Mouse (Mus musculus) limb, embryonic 14.5 days (tissue): Measurements from ENCODE around the gene Kif26b. TPM values are rescaled to one million over a fixed set of nuclear protein-coding genes. Genes with fewer than 3 reads are reported as not detected.

ENCODE experiments used
- ATAC-seq: fragments of 200-750 bp; cut with Nextera tagmentation; 2 replicates; pipeline ENCODE4 v1.8.0; 2017; ENCODE audit warnings: low read depth, moderate number of reproducible peaks, moderate TSS enrichment; ENCODE audit not compliant: low FRiP score
- DNase-seq: peaks from one replicate; pipeline ENCODE4 v3.0.0-alpha.2; 2015; ENCODE audit warnings: low spot score
- H3K27ac ChIP-seq: fragments of 300-500 bp; sonication (generic); replicated peaks from 2 replicates; pipeline ENCODE4 v1.5.1; 2014; ENCODE audit warnings: low read depth, mild to moderate bottlenecking, low read length, moderate library complexity, mixed read lengths
- H3K27me3 ChIP-seq: fragments of 300-500 bp; sonication (generic); 2 replicates; pipeline ENCODE4 v1.6.1; 2014; ENCODE audit warnings: low read length, mixed read lengths; ENCODE audit not compliant: control insufficient read depth, insufficient read depth
- H3K36me3 ChIP-seq: fragments of 300-500 bp; sonication (generic); 2 replicates; pipeline ENCODE4 v1.6.1; 2014; ENCODE audit warnings: mild to moderate bottlenecking, low read length, moderate library complexity, mixed read lengths; ENCODE audit not compliant: control insufficient read depth, insufficient read depth
- H3K4me1 ChIP-seq: fragments of 300-500 bp; sonication (generic); 2 replicates; pipeline ENCODE4 v1.6.1; 2014; ENCODE audit warnings: antibody characterized with exemption, low read length, mixed read lengths; ENCODE audit not compliant: control insufficient read depth, insufficient read depth
- H3K4me2 ChIP-seq: fragments of 300-500 bp; sonication (generic); replicated peaks from 2 replicates; pipeline ENCODE4 v1.6.1; 2014; ENCODE audit warnings: low read depth, mild to moderate bottlenecking, low read length, moderate library complexity; ENCODE audit not compliant: severe bottlenecking
- H3K4me3 ChIP-seq: fragments of 300-500 bp; sonication (generic); replicated peaks from 2 replicates; pipeline ENCODE4 v1.5.1; 2014; ENCODE audit warnings: low read length
- H3K9ac ChIP-seq: fragments of 300-500 bp; sonication (generic); 2 replicates; pipeline ENCODE4 v1.6.1; 2014; ENCODE audit warnings: mild to moderate bottlenecking, low read depth, low read length, moderate library complexity; ENCODE audit not compliant: severe bottlenecking
- H3K9me3 ChIP-seq: fragments of 300-500 bp; sonication (generic); 2 replicates; pipeline ENCODE4 v1.6.1; 2016; ENCODE audit warnings: low read length; ENCODE audit not compliant: control insufficient read depth
- POLR2A ChIP-seq: fragments of 200-500 bp; IDR thresholded peaks from 2 replicates; pipeline ENCODE4 v1.8.0; 2012; ENCODE audit warnings: inconsistent platforms, mild to moderate bottlenecking, moderate library complexity, borderline replicate concordance; ENCODE audit not compliant: insufficient read depth, insufficient read length; ENCODE audit errors: extremely low read depth
- WGBS: fragments of 180-500 bp; shearing (Covaris S2); extraction: QIAGEN DNeasy Blood & Tissue Kit; methylation state at CpG from one replicate; pipeline ENCODE4 v1.1.7; 2014; 5-methylcytosine and 5-hydroxymethylcytosine counted together
- polyA plus RNA-seq, 2 experiments: library from polyadenylated mRNA; depleted of rRNA in 1 of 2; stranded (reverse) in 1 of 2; unstranded in 1 of 2; fragments of >200 nt; fragmentation: Nextera tagmentation in 1 of 2; extraction: Ambion mirVana in 1 of 2; gene quantifications; 2 replicates each; pipeline versions ENCODE4 v1.2.1 to v1.2.3; 2012 to 2014

The Kif26b gene
- polyA plus RNA-seq, 2 experiments: 8.7 to 8.8 TPM

GRCm38 (mm10) chr1:178794866-178795265 lies 265.9 kb downstream of the Kif26b start:
- H3K4me1 ChIP-seq: peaks cover 18% of the 10 kb centered on the region
- ATAC-seq: no peak
- no peak overlapping the region for H3K4me2 ChIP-seq
- H3K4me3 ChIP-seq: no peak overlapping the region
- H3K9me3 ChIP-seq: no peaks in the 10 kb centered on the region
- H3K9ac ChIP-seq: no peak overlapping the region
- WGBS: 89% methylated on average over 7 of the region's 7 CpGs
- no peak for DNase-seq
- H3K27me3 ChIP-seq: no peaks in the 10 kb centered on the region
- H3K36me3 ChIP-seq: no peaks in the 10 kb centered on the region
- H3K27ac ChIP-seq: no peak overlapping the region
- TF ChIP-seq POLR2A: no peak

- Histone ChIP-seq H3K27me3 (no peaks in the 10 kb centered on the region), H3K36me3 (no peaks in the 10 kb centered on the region), H3K27ac (no peak overlapping the region), H3K4me3 (no peak overlapping the region), H3K9ac (no peak overlapping the region), H3K4me2 (no peak overlapping the region), H3K9me3 (no peaks in the 10 kb centered on the region), H3K4me1 (peaks cover 29% of the 10 kb centered on the region)
- no peak for ATAC-seq
- WGBS: 81% methylated on average over 2 of the region's 2 CpGs
- DNase-seq: no peak
- no peak for TF ChIP-seq POLR2A
These were observed 268.5 kb downstream of the Kif26b start for GRCm38 (mm10) chr1:178797388-178797787.

- no peaks in the 10 kb centered on the region for H3K9me3 ChIP-seq
- H3K9ac ChIP-seq: no peak overlapping the region
- TF ChIP-seq POLR2A: no peak
- H3K4me3 ChIP-seq: peak overlapping the region; percentile 15
- no peaks in the 10 kb centered on the region for H3K27me3 ChIP-seq
- 9% methylated on average over 5 of the region's 5 CpGs for WGBS
- ATAC-seq: no peak
- H3K4me2 ChIP-seq: peak overlapping the region; percentile 31; the same call in 1 of the 2 replicates
- no peaks in the 10 kb centered on the region for H3K36me3 ChIP-seq
- DNase-seq: no peak
- no peak overlapping the region; the same call in 1 of the 2 replicates for H3K27ac ChIP-seq
- H3K4me1 ChIP-seq: peaks cover 31% of the 10 kb centered on the region
These were observed 269.4 kb downstream of the Kif26b start for GRCm38 (mm10) chr1:178798333-178798732.

GRCm38 (mm10) chr1:178798886-178799285 lies 270.0 kb downstream of the Kif26b start:
- no peaks in the 10 kb centered on the region for H3K9me3 ChIP-seq
- peaks cover 31% of the 10 kb centered on the region for H3K4me1 ChIP-seq
- H3K4me3 ChIP-seq: peak overlapping the region; percentile 15
- H3K4me2 ChIP-seq: peak overlapping the region; percentile 31; the same call in 1 of the 2 replicates
- no peaks in the 10 kb centered on the region for H3K27me3 ChIP-seq
- H3K9ac ChIP-seq: no peak overlapping the region
- DNase-seq (no peak), ATAC-seq (no peak)
- H3K27ac ChIP-seq: no peak overlapping the region
- no peak for TF ChIP-seq POLR2A
- no peaks in the 10 kb centered on the region for H3K36me3 ChIP-seq
- 66% methylated on average over 8 of the region's 8 CpGs for WGBS

GRCm38 (mm10) chr1:178799836-178800552 lies 271.1 kb downstream of the Kif26b start:
- Histone ChIP-seq H3K36me3 (no peaks in the 10 kb centered on the region), H3K9ac (no peak overlapping the region), H3K27ac (peak overlapping the region; percentile 73), H3K4me1 (peaks cover 31% of the 10 kb centered on the region), H3K9me3 (no peaks in the 10 kb centered on the region), H3K4me2 (peak overlapping the region; percentile 37), H3K4me3 (0 out of 2 replicates have a peak overlapping the region, but pooled peaks have one; percentile 4), H3K27me3 (no peaks in the 10 kb centered on the region)
- no peak for TF ChIP-seq POLR2A
- DNase-seq: peak; percentile 77
- WGBS: 23% methylated on average over 11 of the region's 11 CpGs
- ATAC-seq: peak; percentile 78
